Mouse (Mus musculus) myocyte (in vitro differentiated cells): Measurements from ENCODE around the gene Psme2. TPM values are rescaled to one million over a fixed set of nuclear protein-coding genes. Genes with fewer than 3 reads are reported as not detected.

Source experiments
- H3K27me3 ChIP-seq: one replicate; pipeline ENCODE4 v1.6.1; 2011; ENCODE audit not compliant: control insufficient read depth, insufficient read depth, insufficient read length
- H3K36me3 ChIP-seq: one replicate; pipeline ENCODE4 v1.6.1; 2011; ENCODE audit not compliant: control insufficient read depth, insufficient read depth
- H3K4me2 ChIP-seq: one replicate; pipeline ENCODE4 v1.6.1; 2011; ENCODE audit warnings: low read depth, control low read depth
- H3K4me3 ChIP-seq: one replicate; pipeline ENCODE4 v1.5.1; 2011; ENCODE audit warnings: mild to moderate bottlenecking, control low read depth, moderate library complexity
- H3K79me2 ChIP-seq: one replicate; pipeline ENCODE4 v1.6.1; 2011; ENCODE audit not compliant: control insufficient read depth, insufficient read depth
- H3ac ChIP-seq: one replicate; pipeline ENCODE4 v1.6.1; 2011; ENCODE audit not compliant: control insufficient read depth, insufficient read length
- CEBPB ChIP-seq: IDR thresholded peaks from 2 replicates; pipeline ENCODE4 v1.6.1; 2011; ENCODE audit warnings: mild to moderate bottlenecking, moderate library complexity; ENCODE audit not compliant: poor library complexity, insufficient read depth, severe bottlenecking
- E2F4 ChIP-seq: IDR thresholded peaks from one replicate; pipeline ENCODE4 v1.6.1; 2011; ENCODE audit warnings: mild to moderate bottlenecking, control low read depth, moderate library complexity; ENCODE audit not compliant: insufficient read depth
- MAX ChIP-seq: IDR thresholded peaks from one replicate; pipeline ENCODE4 v1.6.1; 2011; ENCODE audit warnings: low read depth, mild to moderate bottlenecking, control low read depth
- MYOD1 ChIP-seq, 3 experiments: IDR thresholded peaks; one replicate each; pipeline ENCODE4 v1.6.1; 2011; ENCODE audit warnings: control low read depth in 2 of 3, low read depth in 2 of 3, mild to moderate bottlenecking in 2 of 3, moderate library complexity in 1 of 3; ENCODE audit not compliant: insufficient read length in 2 of 3, control insufficient read depth in 1 of 3
- MYOG ChIP-seq, 3 experiments: IDR thresholded peaks; one replicate each; pipeline ENCODE4 v1.6.1; 2011; ENCODE audit warnings: control low read depth in 2 of 3, low read depth in 2 of 3, mild to moderate bottlenecking in 2 of 3; ENCODE audit not compliant: insufficient read length in 2 of 3, control insufficient read depth in 1 of 3, insufficient read depth in 1 of 3
- POLR2A ChIP-seq: IDR thresholded peaks from one replicate; pipeline ENCODE4 v1.6.1; 2011; ENCODE audit warnings: low read depth, mild to moderate bottlenecking, control low read depth, moderate library complexity; ENCODE audit not compliant: insufficient read length
- POLR2AphosphoS2 ChIP-seq: IDR thresholded peaks from one replicate; pipeline ENCODE4 v1.6.1; 2011; ENCODE audit warnings: low read depth, control low read depth; ENCODE audit not compliant: insufficient read length
- REST ChIP-seq: IDR thresholded peaks from one replicate; pipeline ENCODE4 v1.6.1; 2011; ENCODE audit warnings: mild to moderate bottlenecking, control low read depth, moderate library complexity; ENCODE audit not compliant: insufficient read depth, insufficient read length
- SRF ChIP-seq: IDR thresholded peaks from one replicate; pipeline ENCODE4 v1.6.1; 2011; ENCODE audit warnings: low read depth; ENCODE audit not compliant: control insufficient read depth, insufficient read length
- TCF12 ChIP-seq: IDR thresholded peaks from one replicate; pipeline ENCODE4 v1.6.1; 2011; ENCODE audit warnings: mild to moderate bottlenecking, control low read depth; ENCODE audit not compliant: poor library complexity, insufficient read depth, severe bottlenecking
- TCF3 ChIP-seq: IDR thresholded peaks from one replicate; pipeline ENCODE4 v1.6.1; 2011; ENCODE audit warnings: low read depth, control low read depth; ENCODE audit not compliant: insufficient read length
- USF1 ChIP-seq: IDR thresholded peaks from one replicate; pipeline ENCODE4 v1.6.1; 2011; ENCODE audit warnings: low read depth, mild to moderate bottlenecking, control low read depth, moderate library complexity
- polyA plus RNA-seq: library from polyadenylated mRNA; unstranded; fragments of >200 nt; fragmentation: generic; extraction: Trizol; gene quantifications from one replicate; pipeline ENCODE4 v1.2.1, GENCODE M21; 2012; ENCODE audit warnings: missing spikeins

Gene Psme2
- 139 TPM for polyA plus RNA-seq

- H3K79me2 ChIP-seq: peaks cover 18% of the 10 kb centered on the region
- peak within 1 kb of the TSS; percentile 46 for H3ac ChIP-seq
- TF ChIP-seq USF1 (no peak), TCF12 (no peak), POLR2A (no peak), E2F4 (no peak), REST (no peak), MAX (no peak), MYOG (IDR thresholded peaks at IDR 0.05; ENCODE audit: control insufficient read depth in 1 of 3, insufficient read depth in 1 of 3, insufficient read length in 2 of 3, low read depth in 2 of 3) (no peak), POLR2AphosphoS2 (no peak), SRF (no peak)
- H3K36me3 ChIP-seq: peaks cover 1% of the 10 kb centered on the region
- no peaks in the 10 kb centered on the region for H3K27me3 ChIP-seq
- peak within 1 kb of the TSS; percentile 87 for H3K4me2 ChIP-seq
- peak within 1 kb of the TSS; percentile 89 for H3K4me3 ChIP-seq
Observed at GRCm38 (mm10) chr14:55590748-55591330, at the start of gene Psme2. Gene Psme2 (minus strand): TSS chr14:55591113.

- Histone ChIP-seq H3ac (no peak within 1 kb of the TSS), H3K27me3 (no peaks in the 10 kb centered on the region), H3K79me2 (peaks cover 27% of the 10 kb centered on the region), H3K4me2 (no peak within 1 kb of the TSS), H3K4me3 (no peak within 1 kb of the TSS), H3K36me3 (peaks cover 14% of the 10 kb centered on the region)
- TF ChIP-seq TCF12: no peak
- TF ChIP-seq MYOD1 (IDR thresholded peaks at IDR 0.05; ENCODE audit: control insufficient read depth in 1 of 3, insufficient read length in 2 of 3, low read depth in 2 of 3): no peak
- no peak for TF ChIP-seq POLR2AphosphoS2
- no peak for TF ChIP-seq E2F4
- no peak for TF ChIP-seq USF1
- no peak for TF ChIP-seq MYOG (IDR thresholded peaks at IDR 0.05; ENCODE audit: control insufficient read depth in 1 of 3, insufficient read depth in 1 of 3, insufficient read length in 2 of 3, low read depth in 2 of 3)
- TF ChIP-seq TCF3: no peak
Observed at GRCm38 (mm10) chr14:55637795-55638194, 46.9 kb upstream of the Psme2 start, which contains the start of gene Gm49378. Gene Gm49378 (minus strand): TSS chr14:55637895.

GRCm38 (mm10) chr14:55635523-55636007, 44.7 kb upstream of the Psme2 start, which contains the start of gene Ipo4:
Gene Ipo4 (minus strand): TSS chr14:55635957.
- Histone ChIP-seq H3K27me3 (no peaks in the 10 kb centered on the region), H3K79me2 (peaks cover 9% of the 10 kb centered on the region), H3K4me2 (peak within 1 kb of the TSS; percentile 90), H3K4me3 (peak within 1 kb of the TSS; percentile 77), H3ac (peak within 1 kb of the TSS; percentile 30), H3K36me3 (peaks cover 16% of the 10 kb centered on the region)
- TF ChIP-seq MYOD1 (IDR thresholded peaks at IDR 0.05; ENCODE audit: control insufficient read depth in 1 of 3, insufficient read length in 2 of 3, low read depth in 2 of 3): peak in 2 of 3 experiments; percentile 35 to 80
- peak; percentile 78 for TF ChIP-seq POLR2A
- peak; percentile 40 for TF ChIP-seq MAX
- TF ChIP-seq MYOG (IDR thresholded peaks at IDR 0.05; ENCODE audit: control insufficient read depth in 1 of 3, insufficient read depth in 1 of 3, insufficient read length in 2 of 3, low read depth in 2 of 3): peak; percentile 12 to 82 (median 75)
- no peak for TF ChIP-seq REST
- TF ChIP-seq USF1: peak; percentile 62
- peak; percentile 96 for TF ChIP-seq POLR2AphosphoS2
- no peak for TF ChIP-seq SRF
- no peak for TF ChIP-seq CEBPB
- no peak for TF ChIP-seq E2F4
- no peak for TF ChIP-seq TCF12

GRCm38 (mm10) chr14:55634874-55635522, 44.1 kb upstream of the Psme2 start:
- H3K4me2 ChIP-seq: peak overlapping the region; percentile 90
- TF ChIP-seq MYOD1 (IDR thresholded peaks at IDR 0.05; ENCODE audit: control insufficient read depth in 1 of 3, insufficient read length in 2 of 3, low read depth in 2 of 3) (peak; percentile 64 to 87 (median 86)), POLR2A (no peak)
- peaks cover 3% of the 10 kb centered on the region for H3K79me2 ChIP-seq
- H3K27me3 ChIP-seq: no peaks in the 10 kb centered on the region
- H3ac ChIP-seq: peak overlapping the region; percentile 30
- H3K36me3 ChIP-seq: peaks cover 18% of the 10 kb centered on the region
- H3K4me3 ChIP-seq: peak overlapping the region; percentile 77

- Histone ChIP-seq H3K79me2 (no peaks in the 10 kb centered on the region), H3ac (no peak overlapping the region), H3K4me3 (no peak overlapping the region), H3K36me3 (peaks cover 24% of the 10 kb centered on the region), H3K4me2 (no peak overlapping the region), H3K27me3 (no peaks in the 10 kb centered on the region)
- no peak for TF ChIP-seq MAX
Observed at GRCm38 (mm10) chr14:55629312-55629711, 38.4 kb upstream of the Psme2 start.
